Mouse (Mus musculus) forebrain, embryonic 14.5 days (tissue): ENCODE results near the gene Tex46. TPM values are rescaled to one million over a fixed set of nuclear protein-coding genes. Genes with fewer than 3 reads are reported as not detected.

Experiments
- ATAC-seq: fragments of 200-750 bp; cut with Nextera tagmentation; 2 replicates; pipeline ENCODE4 v1.8.0; 2017; ENCODE audit warnings: mild to moderate bottlenecking, moderate library complexity
- DNase-seq: peaks from one replicate; pipeline ENCODE4 v3.0.0-alpha.2; 2015; ENCODE audit warnings: low spot score
- H3K27ac ChIP-seq: fragments of 300-500 bp; sonication (generic); 2 replicates; pipeline ENCODE4 v1.5.1; 2014; ENCODE audit warnings: low read depth, mild to moderate bottlenecking, control low read depth, low read length, moderate library complexity
- H3K27me3 ChIP-seq: fragments of 300-500 bp; sonication (generic); replicated peaks from 2 replicates; pipeline ENCODE4 v1.6.1; 2014; ENCODE audit warnings: low read length, control low read depth, mixed read lengths; ENCODE audit not compliant: control insufficient read depth, insufficient read depth
- H3K36me3 ChIP-seq: fragments of 300-500 bp; sonication (generic); 2 replicates; pipeline ENCODE4 v1.6.1; 2014; ENCODE audit warnings: low read length, control low read depth; ENCODE audit not compliant: control insufficient read depth, insufficient read depth
- H3K4me1 ChIP-seq: fragments of 300-500 bp; sonication (generic); 2 replicates; pipeline ENCODE4 v1.6.1; 2014; ENCODE audit warnings: antibody characterized with exemption, low read length, control low read depth; ENCODE audit not compliant: control insufficient read depth, insufficient read depth
- H3K4me2 ChIP-seq: fragments of 300-500 bp; sonication (generic); 2 replicates; pipeline ENCODE4 v1.6.1; 2014; ENCODE audit warnings: mild to moderate bottlenecking, control low read depth, low read length
- H3K4me3 ChIP-seq: fragments of 300-500 bp; sonication (generic); 2 replicates; pipeline ENCODE4 v1.5.1; 2014; ENCODE audit warnings: low read depth, low read length, control low read depth
- H3K9ac ChIP-seq: fragments of 300-500 bp; sonication (generic); 2 replicates; pipeline ENCODE4 v1.6.1; 2014; ENCODE audit warnings: mild to moderate bottlenecking, low read length, control low read depth, moderate library complexity
- H3K9me3 ChIP-seq: fragments of 300-500 bp; sonication (generic); replicated peaks from 2 replicates; pipeline ENCODE4 v1.6.1; 2016; ENCODE audit warnings: low read length, control low read depth, mixed read lengths; ENCODE audit not compliant: control insufficient read depth
- WGBS: fragments of 180-500 bp; shearing (Covaris S2); extraction: QIAGEN DNeasy Blood & Tissue Kit; methylation state at CpG from one replicate; pipeline ENCODE4 v1.1.7; 2014; 5-methylcytosine and 5-hydroxymethylcytosine counted together
- polyA plus RNA-seq: library from polyadenylated mRNA; unstranded; fragments of >200 nt; fragmentation: Nextera tagmentation; extraction: Ambion mirVana; gene quantifications from 2 replicates; pipeline ENCODE4 v1.2.1, GENCODE M21; 2014

Tex46 gene
- polyA plus RNA-seq = not detected in 2 replicates

GRCm38 (mm10) chr4:136610387-136610856, at the start of gene Tex46:
Tex46 (plus strand) TSS chr4:136610437.
- H3K36me3 ChIP-seq = no peaks in the 10 kb centered on the region
- H3K4me1 ChIP-seq = no peaks in the 10 kb centered on the region
- H3K4me2 ChIP-seq = no peak within 1 kb of the TSS
- H3K9me3 ChIP-seq = no peaks in the 10 kb centered on the region
- H3K27me3 ChIP-seq = no peaks in the 10 kb centered on the region
- WGBS = 62% methylated on average over 4 of the region's 4 CpGs
- no peak within 1 kb of the TSS for H3K9ac ChIP-seq
- H3K27ac ChIP-seq = no peak within 1 kb of the TSS
- ATAC-seq = no peak
- DNase-seq = no peak
- H3K4me3 ChIP-seq = no peak within 1 kb of the TSS

GRCm38 (mm10) chr4:136562755-136563154, 47.5 kb upstream of the Tex46 start:
- Histone ChIP-seq H3K27me3 (no peaks in the 10 kb centered on the region), H3K9ac (no peak overlapping the region), H3K4me2 (no peak overlapping the region), H3K9me3 (no peaks in the 10 kb centered on the region), H3K36me3 (peaks cover 92% of the 10 kb centered on the region), H3K4me3 (no peak overlapping the region), H3K4me1 (no peaks in the 10 kb centered on the region), H3K27ac (no peak overlapping the region)
- WGBS = 81% methylated on average over 6 of the region's 6 CpGs
- DNase-seq = no peak
- no peak for ATAC-seq

- no peak for DNase-seq
- Histone ChIP-seq H3K4me3 (no peak overlapping the region), H3K4me2 (no peak overlapping the region), H3K4me1 (no peaks in the 10 kb centered on the region), H3K27me3 (no peaks in the 10 kb centered on the region), H3K36me3 (peaks cover 80% of the 10 kb centered on the region), H3K9ac (no peak overlapping the region), H3K9me3 (no peaks in the 10 kb centered on the region), H3K27ac (no peak overlapping the region)
- ATAC-seq = no peak
- WGBS = 75% methylated on average over 3 of the region's 3 CpGs
These were observed 41.6 kb upstream of the Tex46 start for GRCm38 (mm10) chr4:136568629-136569028.

- Histone ChIP-seq H3K4me1 (no peaks in the 10 kb centered on the region), H3K27ac (no peak overlapping the region), H3K9ac (no peak overlapping the region), H3K27me3 (no peaks in the 10 kb centered on the region), H3K36me3 (peaks cover 75% of the 10 kb centered on the region), H3K4me3 (no peak overlapping the region), H3K9me3 (no peaks in the 10 kb centered on the region), H3K4me2 (no peak overlapping the region)
- ATAC-seq (no peak), DNase-seq (no peak)
These were observed 40.2 kb upstream of the Tex46 start for GRCm38 (mm10) chr4:136569998-136570397.

- Histone ChIP-seq H3K36me3 (peaks cover 4% of the 10 kb centered on the region; the same call in 1 of the 2 replicates), H3K9ac (no peak overlapping the region), H3K9me3 (no peaks in the 10 kb centered on the region), H3K27ac (no peak overlapping the region), H3K27me3 (no peaks in the 10 kb centered on the region), H3K4me2 (no peak overlapping the region), H3K4me1 (no peaks in the 10 kb centered on the region), H3K4me3 (no peak overlapping the region)
- ATAC-seq (no peak), DNase-seq (no peak)
- 91% methylated on average over 3 of the region's 3 CpGs for WGBS
These were observed 28.4 kb upstream of the Tex46 start for GRCm38 (mm10) chr4:136581885-136582284.

- ATAC-seq = no peak
These were observed 22.9 kb upstream of the Tex46 start for GRCm38 (mm10) chr4:136587221-136587827.

GRCm38 (mm10) chr4:136588003-136588402, 22.2 kb upstream of the Tex46 start:
- Histone ChIP-seq H3K27ac (no peak overlapping the region), H3K36me3 (peaks cover 21% of the 10 kb centered on the region), H3K9me3 (no peaks in the 10 kb centered on the region), H3K4me3 (no peak overlapping the region), H3K9ac (no peak overlapping the region), H3K27me3 (no peaks in the 10 kb centered on the region), H3K4me1 (no peaks in the 10 kb centered on the region), H3K4me2 (no peak overlapping the region)
- no peak for DNase-seq
- ATAC-seq = no peak
- WGBS = 95% methylated on average over 4 of the region's 4 CpGs

More at GRCm38 (mm10) chr4:136587221-136587827, 22.9 kb upstream of the Tex46 start:
- H3K4me3 ChIP-seq = no peak overlapping the region
- no peaks in the 10 kb centered on the region for H3K4me1 ChIP-seq
- H3K4me2 ChIP-seq = no peak overlapping the region
- no peak overlapping the region for H3K9ac ChIP-seq
- H3K27me3 ChIP-seq = no peaks in the 10 kb centered on the region
- no peak for DNase-seq
- H3K36me3 ChIP-seq = peaks cover 17% of the 10 kb centered on the region
- no peaks in the 10 kb centered on the region for H3K9me3 ChIP-seq
- 92% methylated on average over 4 of the region's 4 CpGs for WGBS
- no peak overlapping the region for H3K27ac ChIP-seq

- H3K27ac ChIP-seq = no peak overlapping the region
- ATAC-seq (no peak), DNase-seq (no peak)
- H3K4me1 ChIP-seq = peaks cover 3% of the 10 kb centered on the region; the same call in 1 of the 2 replicates
- no peak overlapping the region for H3K9ac ChIP-seq
- no peaks in the 10 kb centered on the region for H3K27me3 ChIP-seq
- WGBS = 80% methylated on average over 4 of the region's 4 CpGs
- H3K4me2 ChIP-seq = no peak overlapping the region
- H3K9me3 ChIP-seq = no peaks in the 10 kb centered on the region
- peaks cover 21% of the 10 kb centered on the region for H3K36me3 ChIP-seq
- H3K4me3 ChIP-seq = no peak overlapping the region
These were observed 18.1 kb upstream of the Tex46 start for GRCm38 (mm10) chr4:136592111-136592510.

GRCm38 (mm10) chr4:136594006-136594405, 16.2 kb upstream of the Tex46 start:
- ATAC-seq = no peak
- Histone ChIP-seq H3K4me3 (no peak overlapping the region), H3K27me3 (no peaks in the 10 kb centered on the region), H3K36me3 (peaks cover 21% of the 10 kb centered on the region), H3K27ac (no peak overlapping the region), H3K4me2 (no peak overlapping the region), H3K4me1 (peaks cover 3% of the 10 kb centered on the region; the same call in 1 of the 2 replicates), H3K9ac (no peak overlapping the region), H3K9me3 (no peaks in the 10 kb centered on the region)
- no peak for DNase-seq
- 85% methylated on average over 2 of the region's 2 CpGs for WGBS
